Mouse (Mus musculus): ENCODE measurements at regions not wholly inside any gene's neighbourhood (a gene's known extent, or its start where the extent isn't known, plus 50 kb on each side); places are given as distances from the start of the nearest gene placed in this dataset.
A peak's percentile ranks its signal among the peaks of the same experiment; 100 is the strongest.

GRCm38 (mm10) chr8:44656031-44656430 lies 279.2 kb upstream of the Fat1 start:
- DNase-seq: no peak

GRCm38 (mm10) chr8:44656470-44656869 lies 278.8 kb upstream of the Fat1 start:
- DNase-seq: no peak

DNA sequence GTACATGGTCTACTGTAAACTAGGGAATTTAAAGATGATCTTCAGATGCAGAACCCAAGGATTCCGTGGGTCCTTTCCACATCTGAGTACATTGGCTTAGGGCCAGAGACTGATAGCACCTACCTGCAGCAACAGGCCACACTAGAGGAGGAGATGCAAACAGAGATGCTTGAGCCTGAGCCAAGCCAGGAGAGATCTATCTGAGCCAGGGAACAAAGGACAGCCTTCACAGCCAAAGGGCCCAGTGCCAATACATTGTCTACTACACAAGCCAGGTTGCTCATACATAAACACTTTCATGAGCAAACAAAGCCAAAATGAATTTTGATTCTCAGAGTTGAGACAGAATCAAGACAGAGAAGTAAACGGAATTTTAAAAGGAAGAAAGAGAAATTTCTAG lies 273.6 kb upstream of the Fat1 start:
- DNase-seq: no peak

DNA sequence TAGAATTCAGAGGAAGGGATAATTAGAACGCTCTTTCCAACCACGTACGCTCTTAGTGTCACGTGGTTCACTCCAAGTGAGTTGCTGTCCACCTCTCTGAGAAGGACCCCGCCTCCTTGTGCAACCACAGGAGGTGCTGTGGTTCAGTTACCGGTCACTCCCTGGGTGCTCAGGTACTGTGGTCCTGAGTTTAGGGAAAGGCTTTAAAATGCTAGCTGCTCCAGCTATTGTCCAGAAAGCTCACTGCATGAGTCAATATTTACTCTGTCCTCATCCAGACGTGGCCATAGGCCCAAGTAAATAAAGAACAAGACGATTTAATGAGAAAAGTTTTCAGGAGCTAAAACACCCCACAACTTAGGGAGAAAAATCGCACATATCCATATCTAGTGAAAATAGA lies 248.1 kb upstream of the Fat1 start:
- DNase-seq: no peak

- DNase-seq: no peak
Measured at GRCm38 (mm10) chr8:44689837-44690592, 245.2 kb upstream of the Fat1 start.

DNA sequence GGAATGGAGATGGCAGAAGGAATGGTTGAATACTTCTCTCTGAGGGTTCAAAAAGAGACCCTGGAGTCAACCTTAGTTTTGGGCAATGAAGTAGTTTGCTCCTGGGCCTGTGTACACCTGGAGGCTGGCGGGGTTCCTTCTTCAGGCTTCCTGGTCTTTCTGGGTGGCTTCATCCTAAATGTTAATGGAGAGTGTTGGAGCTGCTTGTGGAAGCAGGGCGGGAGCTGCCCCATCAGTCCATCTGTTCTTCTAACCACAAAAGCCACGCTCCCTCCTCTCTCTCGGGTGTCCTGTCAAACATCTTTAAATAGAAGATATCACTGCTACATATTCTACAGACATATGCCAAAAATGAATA lies 244.7 kb upstream of the Fat1 start:
- DNase-seq: no peak

DNA sequence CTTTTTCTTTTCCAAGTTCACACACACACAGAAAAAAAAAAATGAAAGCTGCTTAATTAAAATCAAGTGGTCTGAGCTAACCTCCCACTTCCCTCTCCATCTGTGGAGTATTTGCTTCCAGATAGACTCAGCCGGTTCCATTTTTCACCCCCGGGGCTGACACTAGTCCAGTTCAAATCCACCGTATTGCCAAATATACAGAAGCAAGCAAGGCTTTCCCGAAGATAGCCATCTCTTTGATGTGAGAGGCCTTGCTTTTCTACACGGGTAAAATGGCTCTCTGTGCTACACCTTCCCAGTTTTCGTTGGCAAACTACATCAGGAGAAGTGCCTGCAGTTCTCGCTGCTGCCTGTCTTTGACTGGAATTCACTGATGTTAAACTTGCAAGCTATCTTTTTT lies 244.1 kb upstream of the Fat1 start:
- DNase-seq: no peak

- DNase-seq: no peak
Measured at GRCm38 (mm10) chr8:44692036-44692688, 243.1 kb upstream of the Fat1 start.

DNA sequence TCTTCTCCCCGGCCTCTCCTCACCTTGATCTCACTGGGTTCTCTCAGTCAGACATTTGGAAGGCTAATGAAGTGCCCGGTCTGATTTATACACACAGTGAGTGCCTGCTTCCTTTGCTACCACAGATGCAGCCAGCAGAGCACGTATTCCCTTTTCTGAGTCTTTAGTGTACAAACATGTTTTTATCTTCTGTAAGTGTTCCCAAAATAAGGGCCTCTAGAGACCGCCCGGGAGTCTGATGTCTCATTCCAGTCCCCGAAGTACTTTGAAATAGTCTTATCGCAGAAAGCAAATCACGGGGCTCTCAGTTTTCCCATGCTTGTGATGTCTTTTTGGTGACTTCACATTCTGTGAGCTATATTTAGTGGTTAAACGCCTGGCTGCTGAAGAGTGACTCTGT lies 240.4 kb upstream of the Fat1 start:
- no peak for DNase-seq

- DNase-seq: peak; percentile 63
Measured at GRCm38 (mm10) chr8:44696066-44696853, 239.0 kb upstream of the Fat1 start.

- DNase-seq: peak; percentile 54
Measured at GRCm38 (mm10) chr8:44699384-44700105, 235.7 kb upstream of the Fat1 start.

DNA sequence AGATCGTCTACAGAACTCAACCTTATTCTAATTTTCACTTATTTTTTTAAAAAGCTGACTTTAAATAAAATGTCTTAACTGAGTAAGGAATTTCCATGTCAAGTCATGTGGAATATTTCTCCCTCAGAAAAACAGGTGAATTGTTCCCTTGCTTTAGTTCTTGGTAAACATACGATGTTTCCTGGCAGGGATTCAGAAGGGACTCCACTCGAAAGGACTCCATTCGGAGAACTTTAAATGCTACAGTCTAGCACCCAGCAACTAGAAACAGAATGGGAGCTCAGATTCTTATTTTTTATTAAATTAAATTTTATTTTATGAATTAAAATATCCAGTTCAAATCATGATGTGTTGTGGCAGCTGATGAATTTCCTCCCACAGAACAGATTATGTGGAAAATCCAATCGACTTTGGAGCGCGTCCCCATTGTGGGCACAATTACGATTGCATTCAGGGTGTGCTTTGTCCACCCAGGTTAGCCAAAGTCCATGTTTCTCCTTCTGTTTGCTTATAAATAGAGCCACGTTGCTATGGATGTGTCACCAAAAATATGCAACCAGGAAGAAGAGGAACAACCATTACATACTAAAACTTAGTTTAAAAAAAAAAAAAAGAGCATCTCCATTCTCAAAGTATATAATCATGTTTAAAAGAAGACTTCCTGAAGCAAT lies 230.5 kb upstream of the Fat1 start:
- DNase-seq: no peak

- no peak for DNase-seq
Measured at GRCm38 (mm10) chr8:44708659-44709170, 226.5 kb upstream of the Fat1 start.

GRCm38 (mm10) chr8:44709171-44709940 lies 225.9 kb upstream of the Fat1 start:
- peak; percentile 42 for DNase-seq

GRCm38 (mm10) chr8:44734577-44734976 lies 200.7 kb upstream of the Fat1 start:
- DNase-seq: no peak

DNA sequence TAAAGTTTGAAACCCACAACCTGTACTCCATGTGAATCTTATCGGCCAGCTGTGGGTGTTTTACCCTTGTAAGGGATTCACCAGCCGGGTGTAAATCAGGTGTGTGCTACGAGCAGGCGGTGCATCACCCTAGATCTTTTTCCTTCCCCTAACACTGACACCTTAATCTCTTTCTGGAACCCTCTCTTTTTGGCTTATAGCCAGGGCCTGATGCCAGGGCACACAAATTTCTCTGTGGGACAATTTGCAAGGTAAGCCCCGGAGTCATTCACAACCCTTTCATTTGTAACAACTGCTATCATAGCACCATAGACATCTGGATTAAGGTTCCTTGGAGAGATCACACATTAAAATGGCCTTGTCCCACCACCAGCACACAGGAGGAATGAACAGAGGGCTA lies 199.4 kb upstream of the Fat1 start:
- no peak for DNase-seq

GRCm38 (mm10) chr8:44743353-44743752 lies 191.9 kb upstream of the Fat1 start:
- DNase-seq: no peak

DNA sequence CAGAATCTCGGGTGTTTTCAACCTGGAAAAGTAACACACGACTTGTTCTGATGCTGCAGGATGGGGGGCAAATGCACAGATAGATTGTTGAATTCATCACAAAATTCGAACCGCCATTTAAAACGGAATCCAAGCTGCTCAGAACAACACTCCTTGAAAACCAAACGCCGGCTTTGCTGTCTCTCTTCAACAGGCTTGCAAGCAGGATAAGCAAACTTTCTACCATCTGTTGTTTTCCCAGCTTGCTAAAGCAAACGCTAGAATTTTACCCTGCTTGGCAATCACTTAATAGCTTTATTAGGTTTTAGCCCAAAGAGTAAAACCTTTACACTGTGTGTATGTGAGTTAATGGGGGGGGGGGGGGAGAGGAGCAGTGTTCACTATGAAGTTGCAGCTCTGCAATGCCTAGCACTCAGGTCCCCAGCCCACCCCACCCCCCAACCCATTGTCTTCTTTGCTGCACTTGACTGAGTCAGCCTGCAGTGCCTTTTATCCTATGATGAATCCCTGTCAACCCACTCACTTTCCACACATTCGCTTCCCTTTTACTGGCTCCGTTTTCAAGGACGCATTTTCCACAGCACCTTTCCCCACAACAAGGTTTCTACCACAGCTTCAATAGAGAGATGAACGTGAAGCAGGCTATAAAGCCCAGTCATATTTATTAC lies 190.1 kb upstream of the Fat1 start:
- no peak for DNase-seq

GRCm38 (mm10) chr8:44758727-44759126 lies 176.5 kb upstream of the Fat1 start:
- no peak for DNase-seq

GRCm38 (mm10) chr8:44762731-44763130 lies 172.5 kb upstream of the Fat1 start:
- DNase-seq: no peak

DNA sequence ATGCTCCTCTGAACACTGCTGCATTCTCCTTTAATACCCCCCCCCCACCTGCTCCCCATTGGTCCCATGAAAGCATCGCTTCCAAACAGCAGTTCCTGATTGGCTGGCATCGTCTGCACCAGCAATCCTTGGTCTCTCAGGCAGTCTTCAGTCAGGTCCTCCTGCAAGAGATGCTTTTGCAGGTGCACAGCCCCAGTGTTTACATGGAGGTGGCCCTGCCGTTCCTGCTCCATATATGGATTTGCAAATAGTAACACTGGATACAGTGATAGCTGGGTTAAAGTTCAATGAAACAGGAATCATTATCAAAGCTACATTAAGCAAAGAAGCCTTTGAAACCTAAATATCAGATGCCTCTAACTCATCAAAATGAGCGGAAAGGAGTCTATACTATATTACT lies 170.1 kb upstream of the Fat1 start:
- DNase-seq: no peak
